Mouse (Mus musculus): ENCODE data around the gene Gapvd1. TPM values are rescaled to one million over a fixed set of nuclear protein-coding genes. Genes with fewer than 3 reads are reported as not detected.

The Gapvd1 gene
- 115 TPM for total RNA-seq (2023)

GRCm38 (mm10) chr2:34754551-34755358 lies at the start of gene Gapvd1:
TSS of gene Gapvd1 (minus strand) at chr2:34755232.

GRCm38 (mm10) chr2:34799357-34800256 lies 44.6 kb upstream of the Gapvd1 start, which contains the start of gene Rabepk:
TSS of gene Rabepk (minus strand) at chr2:34799912.

GRCm38 (mm10) chr2:34771368-34772226 lies 16.6 kb upstream of the Gapvd1 start, which contains the start of gene Hspa5:
TSS of gene Hspa5 (plus strand) at chr2:34771970.

Other genes starting within 250 kb of the Gapvd1 start
- 547 TPM for gene Hspa5, start 16.7 kb upstream of the Gapvd1 start, total RNA-seq (2023)
- gene Rabepk, start 44.7 kb upstream of the Gapvd1 start, total RNA-seq (2023): 12.8 TPM
- 125 TPM for gene Fbxw2, start 71.1 kb upstream of the Gapvd1 start, total RNA-seq (2023)
- gene Gm34653, start 77.8 kb upstream of the Gapvd1 start, total RNA-seq (2023): not detected
- gene Cutal, start 119.2 kb upstream of the Gapvd1 start, total RNA-seq (2023): not detected
- gene Psmd5, start 119.7 kb upstream of the Gapvd1 start, total RNA-seq (2023): 28.9 TPM
- 2.9 TPM for gene Phf19, start 158.8 kb upstream of the Gapvd1 start, total RNA-seq (2023)
- 188 TPM for gene Traf1, start 206.5 kb upstream of the Gapvd1 start, total RNA-seq (2023)